Mouse (Mus musculus): Measurements from ENCODE around the gene Pan3. TPM values are rescaled to one million over a fixed set of nuclear protein-coding genes. Genes with fewer than 3 reads are reported as not detected.

Gene Pan3
- polyA plus RNA-seq, 1 experiment from 2014 or later, result 61.2 TPM

DNA sequence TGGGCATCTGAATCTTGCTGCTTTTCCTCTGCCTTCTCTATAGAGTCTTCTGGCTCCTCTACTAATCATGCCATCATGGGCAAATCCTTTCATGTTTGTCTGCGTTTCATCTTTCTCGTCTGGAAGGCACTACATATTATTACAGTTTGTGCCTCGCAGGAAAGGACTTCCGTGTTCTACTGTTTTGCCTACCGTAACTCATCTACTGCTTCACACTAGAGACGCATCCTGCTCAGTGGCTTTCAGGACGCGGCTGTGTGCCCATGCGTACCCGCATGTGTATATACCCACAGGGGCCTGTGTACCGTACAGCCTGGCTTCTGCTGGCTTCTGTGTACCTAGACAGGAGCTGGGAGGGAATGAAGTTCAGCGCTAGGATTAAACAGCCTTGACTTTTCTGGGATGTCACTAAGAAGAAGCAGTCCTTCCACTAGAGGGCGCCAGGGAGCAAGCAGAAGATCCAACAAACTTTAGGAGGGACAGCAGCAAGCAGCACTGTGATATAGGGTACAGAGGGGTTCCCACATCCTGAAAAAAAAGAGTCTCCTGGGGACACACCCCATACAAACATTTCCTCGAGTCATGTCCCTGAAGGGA, 153.8 kb downstream of the Pan3 start:
- Histone ChIP-seq H3K27ac (ENCODE audit: low read length) (no peak overlapping the region; the same call in 1 of the 2 replicates), H3K36me3 (ENCODE audit: insufficient read depth, low read length) (no peaks in the 10 kb centered on the region), H3K9ac (replicated peaks; ENCODE audit: low read length) (no peak overlapping the region), H3K4me2 (replicated peaks; ENCODE audit: low read depth, low read length) (peak overlapping the region; percentile 35), H3K4me3 (ENCODE audit: low read length) (peak overlapping the region; percentile 20; the same call in 1 of the 2 replicates), H3K4me1 (ENCODE audit: insufficient read depth, low read length) (peaks cover 5% of the 10 kb centered on the region; the same call in 1 of the 2 replicates), H3K9me3 (ENCODE audit: low read length) (no peaks in the 10 kb centered on the region), H3K27me3 (ENCODE audit: insufficient read depth, low read length) (no peaks in the 10 kb centered on the region)
- 30% methylated on average over 14 of the region's 14 CpGs for WGBS
- peak; percentile 71; the same call in 1 of the 2 replicates for ATAC-seq (ENCODE audit: low FRiP score, low TSS enrichment)

DNA sequence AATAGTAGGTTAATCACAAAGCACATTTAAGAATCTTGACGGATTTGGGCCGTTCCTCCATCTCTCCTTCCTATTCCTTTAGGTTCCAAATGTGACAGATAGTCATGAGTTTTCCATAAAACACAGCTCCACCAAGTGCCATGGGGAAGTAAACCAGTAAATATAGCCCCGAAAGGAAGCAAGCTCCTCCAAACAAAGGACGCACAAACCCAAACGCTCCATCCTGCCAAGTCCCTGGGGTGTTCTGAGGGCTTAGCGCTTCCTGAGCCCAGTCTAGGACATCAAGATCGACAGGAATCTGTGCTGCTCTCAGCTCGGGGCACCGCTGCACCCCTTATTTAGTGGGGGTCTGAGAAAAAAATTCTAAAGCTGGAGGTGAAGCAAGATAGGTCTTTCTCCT, 154.7 kb downstream of the Pan3 start:
- no peak overlapping the region for H3K9ac ChIP-seq (replicated peaks; ENCODE audit: low read length)
- peak overlapping the region; percentile 4; the same call in 1 of the 2 replicates for H3K27ac ChIP-seq (ENCODE audit: low read length)
- WGBS, result 81% methylated on average over 9 of the region's 9 CpGs
- no peaks in the 10 kb centered on the region for H3K36me3 ChIP-seq (ENCODE audit: insufficient read depth, low read length)
- no peaks in the 10 kb centered on the region for H3K9me3 ChIP-seq (ENCODE audit: low read length)
- H3K4me2 ChIP-seq (replicated peaks; ENCODE audit: low read depth, low read length), result no peak overlapping the region
- no peak overlapping the region for H3K4me3 ChIP-seq (ENCODE audit: low read length)
- peaks cover 8% of the 10 kb centered on the region for H3K4me1 ChIP-seq (ENCODE audit: insufficient read depth, low read length)
- H3K27me3 ChIP-seq (ENCODE audit: insufficient read depth, low read length), result no peaks in the 10 kb centered on the region
- no peak for ATAC-seq (ENCODE audit: low FRiP score, low TSS enrichment)

DNA sequence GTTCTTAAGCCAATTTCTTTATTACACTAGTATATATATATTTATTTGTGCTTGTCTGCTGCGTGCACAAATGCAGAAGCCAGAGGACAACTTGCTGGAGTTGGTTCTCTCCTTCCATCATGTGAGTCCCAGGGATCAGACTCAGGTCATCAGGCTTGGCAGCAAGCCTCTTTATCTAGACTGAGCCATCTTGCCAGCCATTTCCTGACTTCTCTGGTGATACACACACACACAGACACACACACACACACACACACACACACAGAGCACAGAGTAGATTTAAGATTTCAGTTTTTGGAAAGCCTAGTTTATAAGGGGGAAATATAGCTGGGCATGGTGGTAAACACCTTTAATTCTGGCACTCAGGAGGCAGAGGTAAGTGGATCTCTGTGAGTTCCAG, 155.1 kb downstream of the Pan3 start:
- H3K27ac ChIP-seq (ENCODE audit: low read length), result no peak overlapping the region
- no peaks in the 10 kb centered on the region for H3K9me3 ChIP-seq (ENCODE audit: low read length)
- no peaks in the 10 kb centered on the region for H3K36me3 ChIP-seq (ENCODE audit: insufficient read depth, low read length)
- peaks cover 12% of the 10 kb centered on the region for H3K4me1 ChIP-seq (ENCODE audit: insufficient read depth, low read length)
- no peak overlapping the region for H3K9ac ChIP-seq (replicated peaks; ENCODE audit: low read length)
- H3K27me3 ChIP-seq (ENCODE audit: insufficient read depth, low read length), result no peaks in the 10 kb centered on the region
- WGBS, result 80% methylated on average over 1 of the region's 1 CpGs
- no peak for ATAC-seq (ENCODE audit: low FRiP score, low TSS enrichment)
- H3K4me2 ChIP-seq (replicated peaks; ENCODE audit: low read depth, low read length), result no peak overlapping the region
- H3K4me3 ChIP-seq (ENCODE audit: low read length), result no peak overlapping the region

DNA sequence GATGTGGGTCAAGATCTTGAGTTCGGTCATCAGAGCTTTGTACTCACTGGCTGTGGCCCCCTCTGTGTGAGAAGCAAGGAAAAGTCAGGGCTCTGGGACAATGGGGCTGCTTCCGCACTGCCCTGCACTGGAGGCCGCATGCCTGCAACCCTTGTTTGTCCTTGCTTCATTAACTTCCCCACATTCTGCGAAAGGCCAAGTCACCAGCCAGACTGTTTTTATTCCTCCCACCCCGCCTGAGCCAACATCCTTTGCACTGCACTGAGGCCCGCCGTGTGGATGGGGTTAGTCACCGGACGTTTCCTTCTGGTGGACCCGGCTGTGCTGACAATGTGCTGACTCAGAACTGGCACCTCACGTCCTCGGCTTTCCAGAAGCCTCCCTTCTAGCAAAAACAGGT, 159.9 kb downstream of the Pan3 start:
- Histone ChIP-seq H3K4me1 (ENCODE audit: insufficient read depth, low read length) (peaks cover 11% of the 10 kb centered on the region), H3K4me2 (replicated peaks; ENCODE audit: low read depth, low read length) (no peak overlapping the region), H3K9ac (replicated peaks; ENCODE audit: low read length) (no peak overlapping the region; the same call in 1 of the 2 replicates), H3K27ac (ENCODE audit: low read length) (peak overlapping the region; percentile 78), H3K4me3 (ENCODE audit: low read length) (no peak overlapping the region), H3K36me3 (ENCODE audit: insufficient read depth, low read length) (no peaks in the 10 kb centered on the region), H3K27me3 (ENCODE audit: insufficient read depth, low read length) (no peaks in the 10 kb centered on the region), H3K9me3 (ENCODE audit: low read length) (no peaks in the 10 kb centered on the region)
- WGBS, result 19% methylated on average over 12 of the region's 12 CpGs
- peak; percentile 90 for ATAC-seq (ENCODE audit: low FRiP score, low TSS enrichment)

DNA sequence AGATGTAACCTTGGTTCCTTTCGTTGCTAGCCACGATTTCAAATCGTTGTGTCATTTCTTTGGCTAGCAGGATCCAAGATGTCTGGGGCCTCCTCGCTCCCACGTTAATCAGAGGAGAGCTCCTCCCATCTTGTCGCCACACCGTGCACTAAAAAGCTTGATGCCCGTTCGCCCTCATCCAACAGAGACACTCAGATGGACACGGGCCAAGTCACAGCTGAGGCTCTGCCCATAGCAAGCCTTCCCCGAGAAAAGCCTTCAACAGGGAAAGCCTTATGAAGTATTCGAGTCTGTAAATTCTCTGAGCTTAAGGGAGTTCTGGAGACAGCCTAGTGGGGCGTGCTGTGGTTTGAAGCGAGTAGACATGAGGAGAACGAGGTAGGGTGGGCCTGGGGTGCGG, 167.9 kb downstream of the Pan3 start:
- H3K9ac ChIP-seq (replicated peaks; ENCODE audit: low read length), result no peak overlapping the region

More for the DNA sequence above, 167.9 kb downstream of the Pan3 start:
- Histone ChIP-seq H3K4me3 (ENCODE audit: low read length) (no peak overlapping the region), H3K4me2 (replicated peaks; ENCODE audit: low read depth, low read length) (no peak overlapping the region), H3K27ac (ENCODE audit: low read length) (no peak overlapping the region), H3K4me1 (ENCODE audit: insufficient read depth, low read length) (no peaks in the 10 kb centered on the region), H3K9me3 (ENCODE audit: low read length) (no peaks in the 10 kb centered on the region), H3K27me3 (ENCODE audit: insufficient read depth, low read length) (no peaks in the 10 kb centered on the region; the same call in 1 of the 2 replicates), H3K36me3 (ENCODE audit: insufficient read depth, low read length) (no peaks in the 10 kb centered on the region)
- 70% methylated on average over 16 of the region's 16 CpGs for WGBS
- no peak for ATAC-seq (ENCODE audit: low FRiP score, low TSS enrichment)

Other genes with a start within 250 kb of the Pan3 start
- not detected in 2 replicates for gene Gsx1, start 241.5 kb upstream of the Pan3 start, polyA plus RNA-seq (2015; fragmentation: Nextera tagmentation; extraction: Ambion mirVana)
- not detected in 2 replicates for gene Pdx1, start 160.2 kb upstream of the Pan3 start, polyA plus RNA-seq (2015; fragmentation: Nextera tagmentation; extraction: Ambion mirVana)
- gene Cdx2, start 122.9 kb upstream of the Pan3 start, polyA plus RNA-seq (2015; fragmentation: Nextera tagmentation; extraction: Ambion mirVana), result not detected in 2 replicates
- gene Urad, start 107.7 kb upstream of the Pan3 start, polyA plus RNA-seq (2015; fragmentation: Nextera tagmentation; extraction: Ambion mirVana), result not detected in 2 replicates
- gene Flt3, start 29.7 kb upstream of the Pan3 start, polyA plus RNA-seq (2015; fragmentation: Nextera tagmentation; extraction: Ambion mirVana), result 0.06 and 0.24 TPM in 2 replicates